8 mouse cellular contexts compared by ENCODE assay signal in genomic region chr9:14697903-14698302, GRCm38 (mm10). TPM values are rescaled to one million over a fixed set of nuclear protein-coding genes. Genes with fewer than 3 reads are reported as not detected.
A peak's percentile ranks its signal among the peaks of the same experiment; 100 is the strongest.
DNase-seq lines count a peak whose midpoint lies in the region; ATAC-seq and TF ChIP-seq lines count a peak whose summit lies in the region.

No protein-coding gene starts in this region.

- no peak for TF ChIP-seq POLR2A in brain, embryonic 14.5 days (IDR thresholded peaks at IDR 0.05; ENCODE audit: borderline replicate concordance, extremely low read depth, insufficient read depth, insufficient read length, poor library complexity, severe bottlenecking)

- H3ac ChIP-seq in C2C12 (ENCODE audit: control insufficient read depth, insufficient read length, low read depth): no peak overlapping the region

- ATAC-seq in megakaryocyte, adult 5-6 weeks (ENCODE audit: poor library complexity, severe bottlenecking): peak; percentile 96
- no peak for ATAC-seq in erythroid progenitor cell, adult 5-6 weeks (replicated peaks; ENCODE audit: low FRiP score, poor library complexity, severe bottlenecking)

- H3K36me3 ChIP-seq in C2C12 (ENCODE audit: control insufficient read depth, insufficient read depth): no peaks in the 10 kb centered on the region

- peak; percentile 37 for TF ChIP-seq CTCF in C2C12 (IDR thresholded peaks at IDR 0.05; ENCODE audit: control insufficient read depth, insufficient read depth, insufficient read length)
- peak; percentile 23; the same call in 1 of the 2 replicates for TF ChIP-seq CTCF in brain, embryonic 14.5 days (IDR thresholded peaks at IDR 0.05; ENCODE audit: borderline replicate concordance, extremely low read depth, insufficient read depth, insufficient read length)

- no peaks in the 10 kb centered on the region for H3K79me2 ChIP-seq in C2C12 (ENCODE audit: control insufficient read depth, insufficient read depth)

- peaks cover 3% of the 10 kb centered on the region for H3K27me3 ChIP-seq in C2C12 (ENCODE audit: control insufficient read depth, insufficient read depth, insufficient read length)

- H3K79me3 ChIP-seq in C2C12 (ENCODE audit: low read depth): no peaks in the 10 kb centered on the region

- peak; percentile 32 for DNase-seq in gastrocnemius, postnatal 10 days
- DNase-seq in gastrocnemius, postnatal 36 days: no peak
- DNase-seq in brain, embryonic 14.5 days (ENCODE audit: low read depth): no peak
- DNase-seq in frontal cortex, postnatal 25 days (ENCODE audit: low spot score in 2 of 2): no peak
- no peak for DNase-seq in frontal cortex, postnatal 14 days (ENCODE audit: low spot score in 2 of 2)

- no peak overlapping the region for H3K4me3 ChIP-seq in C2C12 (ENCODE audit: insufficient read depth, poor library complexity, severe bottlenecking)

- intact Hi-C loops in gastrocnemius, postnatal 36 days (cut with DNase I): loop anchor here (2.0 kb wide), 2 partner anchors 175 to 185 kb away; no protein-coding TSS in a partner anchor

TF ChIP-seq in C2C12, 6 proteins besides CTCF, POLR2A, EP300 and RAD21:
- TF ChIP-seq USF1 (IDR thresholded peaks at IDR 0.05; ENCODE audit: low read depth) (no peak), MYOD1 (IDR thresholded peaks at IDR 0.05; ENCODE audit: control insufficient read depth, insufficient read length, low read depth) (no peak), FOSL1 (IDR thresholded peaks at IDR 0.05; ENCODE audit: insufficient read depth, low read length, poor library complexity, severe bottlenecking) (no peak), MAX (IDR thresholded peaks at IDR 0.05) (no peak), MYOG (IDR thresholded peaks at IDR 0.05; ENCODE audit: control insufficient read depth, extremely low read depth, insufficient read length) (no peak), CEBPB (IDR thresholded peaks at IDR 0.05; ENCODE audit: low read depth) (no peak)

RNA-seq across cellular contexts. Expression of gene Piwil4, which starts 42.6 kb away (rescaled TPM):
- under 1 TPM; 0.09 to 0.20 TPM for total RNA-seq in gastrocnemius, postnatal 10 days (2021)
- not detected for total RNA-seq in gastrocnemius, postnatal 36 days (2021)
- 0.23 TPM for polyA plus RNA-seq in C2C12 (2012; fragmentation: generic; extraction: Trizol)
- 0.29 and 0.30 TPM in 2 replicates for polyA plus RNA-seq in brain, embryonic 14.5 days (2012; rRNA removed)
- 0.09 TPM in 1 of 2 replicates, not detected in the other for total RNA-seq in megakaryocyte, adult 5-6 weeks (2015)
- total RNA-seq in megakaryocyte, adult 5-6 weeks (2017): not detected in 2 replicates
- not detected in 2 replicates for total RNA-seq in erythroid progenitor cell, adult 5-6 weeks (2015; ENCODE audit: low replicate concordance)
- not detected in 2 replicates for total RNA-seq in erythroid progenitor cell, adult 5-6 weeks (2017; ENCODE audit: low replicate concordance)

RNA-seq across cellular contexts. Expression of gene Amotl1, which starts 53.0 kb away (rescaled TPM):
- 100 to 1,000 TPM; 271 to 282 TPM for total RNA-seq in gastrocnemius, postnatal 10 days (2021)
- total RNA-seq in gastrocnemius, postnatal 36 days (2021): 100 to 1,000 TPM; 276 to 313 TPM
- 17.3 TPM for polyA plus RNA-seq in C2C12 (2012; fragmentation: generic; extraction: Trizol)
- 17.5 and 23.6 TPM in 2 replicates for polyA plus RNA-seq in brain, embryonic 14.5 days (2012; rRNA removed)
- not detected in 2 replicates for total RNA-seq in megakaryocyte, adult 5-6 weeks (2015)
- total RNA-seq in megakaryocyte, adult 5-6 weeks (2017): not detected in 2 replicates
- not detected in 2 replicates for total RNA-seq in erythroid progenitor cell, adult 5-6 weeks (2015; ENCODE audit: low replicate concordance)
- total RNA-seq in erythroid progenitor cell, adult 5-6 weeks (2017; ENCODE audit: low replicate concordance): 0.13 and 0.53 TPM in 2 replicates

RNA-seq across cellular contexts. Expression of gene Fut4, which starts 54.3 kb away (rescaled TPM):
- under 1 TPM; 0.56 to 0.84 TPM for total RNA-seq in gastrocnemius, postnatal 10 days (2021)
- under 1 TPM; 0.17 to 0.26 TPM for total RNA-seq in gastrocnemius, postnatal 36 days (2021)
- polyA plus RNA-seq in C2C12 (2012; fragmentation: generic; extraction: Trizol): 0.49 TPM
- polyA plus RNA-seq in brain, embryonic 14.5 days (2012; rRNA removed): 0.57 and 1.0 TPM in 2 replicates
- total RNA-seq in megakaryocyte, adult 5-6 weeks (2015): 6.9 and 7.2 TPM in 2 replicates
- total RNA-seq in megakaryocyte, adult 5-6 weeks (2017): 9.5 and 9.6 TPM in 2 replicates
- 2.9 TPM in 1 of 2 replicates, not detected in the other for total RNA-seq in erythroid progenitor cell, adult 5-6 weeks (2015; ENCODE audit: low replicate concordance)
- 0.90 and 3.2 TPM in 2 replicates for total RNA-seq in erythroid progenitor cell, adult 5-6 weeks (2017; ENCODE audit: low replicate concordance)

Comparison
In these comparisons a context has a peak if more than half of its experiments do, and no peak if none do; other contexts are left out.
1. RNA of gene Amotl1, which starts 53.0 kb away (total RNA-seq): 276 to 313 TPM in gastrocnemius, postnatal 36 days and 271 to 282 TPM in gastrocnemius, postnatal 10 days; 0.13 to 0.53 TPM in erythroid progenitor cell, adult 5-6 weeks and not detected in megakaryocyte, adult 5-6 weeks; every median in the first group is over 100 times any median in the second.